Mouse (Mus musculus) liver, adult 2 months (tissue): ENCODE results near the gene Ak9.

Experiments
- CTCF ChIP-seq: fragments of 200-500 bp; IDR thresholded peaks from 2 replicates; pipeline ENCODE4 v1.5.1; 2011; ENCODE audit warnings: low read depth, low read length, control low read depth
- POLR2A ChIP-seq: fragments of 200-500 bp; IDR thresholded peaks from 2 replicates; pipeline ENCODE4 v1.6.1; 2011; ENCODE audit warnings: low read length, control low read depth; ENCODE audit not compliant: insufficient read depth; ENCODE audit errors: extremely low read depth

- TF ChIP-seq CTCF = no peak
- no peak for TF ChIP-seq POLR2A
Observed at GRCm38 (mm10) chr10:41261218-41261617, 42.6 kb upstream of the Ak9 start.
